Mouse (Mus musculus) liver, postnatal 0 days (tissue): Measurements from ENCODE around the gene H2-DMa. TPM values are rescaled to one million over a fixed set of nuclear protein-coding genes. Genes with fewer than 3 reads are reported as not detected.

Experiments used
- ATAC-seq: fragments of 200-750 bp; cut with Nextera tagmentation; 2 replicates; pipeline ENCODE4 v1.8.0; 2017; ENCODE audit warnings: mild to moderate bottlenecking, moderate library complexity
- DNase-seq: peaks from one replicate; pipeline ENCODE4 v3.0.0-alpha.2; 2016
- H3K27ac ChIP-seq: fragments of 300-500 bp; sonication (generic); 2 replicates; pipeline ENCODE4 v1.5.1; 2014; ENCODE audit warnings: antibody characterized with exemption, moderate library complexity, mild to moderate bottlenecking, low read depth
- H3K27me3 ChIP-seq: fragments of 300-500 bp; sonication (generic); 2 replicates; pipeline ENCODE4 v1.6.1; 2014; ENCODE audit warnings: low read length, control low read depth, mixed read lengths; ENCODE audit not compliant: insufficient read depth
- H3K36me3 ChIP-seq: fragments of 300-500 bp; sonication (generic); replicated peaks from 2 replicates; pipeline ENCODE4 v1.6.1; 2014; ENCODE audit warnings: mild to moderate bottlenecking, control low read depth, low read length, moderate library complexity, mixed read lengths; ENCODE audit not compliant: insufficient read depth
- H3K4me1 ChIP-seq: fragments of 300-500 bp; sonication (generic); 2 replicates; pipeline ENCODE4 v1.6.1; 2014; ENCODE audit warnings: antibody characterized with exemption, mild to moderate bottlenecking, control low read depth; ENCODE audit not compliant: insufficient read depth
- H3K4me2 ChIP-seq: fragments of 300-500 bp; sonication (generic); 2 replicates; pipeline ENCODE4 v1.6.1; 2014; ENCODE audit warnings: low read depth, mild to moderate bottlenecking, low read length, moderate library complexity, mixed read lengths
- H3K4me3 ChIP-seq: fragments of 300-500 bp; sonication (generic); 2 replicates; pipeline ENCODE4 v1.5.1; 2014; ENCODE audit warnings: low read depth, low read length
- H3K9ac ChIP-seq: fragments of 300-500 bp; sonication (generic); replicated peaks from 2 replicates; pipeline ENCODE4 v1.6.1; 2014; ENCODE audit warnings: mild to moderate bottlenecking, moderate library complexity
- H3K9me3 ChIP-seq: fragments of 300-500 bp; sonication (generic); 2 replicates; pipeline ENCODE4 v1.6.1; 2016; ENCODE audit warnings: mild to moderate bottlenecking, control low read depth, low read length, mixed read lengths
- CTCF ChIP-seq: sonication (generic); IDR thresholded peaks from 2 replicates; pipeline ENCODE4 v1.5.1; 2016; ENCODE audit warnings: antibody characterized with exemption, low read depth
- EP300 ChIP-seq: IDR thresholded peaks from 2 replicates; pipeline ENCODE4 v1.6.1; 2016; ENCODE audit warnings: antibody characterized with exemption, low read depth, mild to moderate bottlenecking
- WGBS: fragments of 180-500 bp; shearing (Covaris S2); extraction: QIAGEN DNeasy Blood & Tissue Kit; methylation state at CpG from one replicate; pipeline ENCODE4 v1.1.7; 2014; ENCODE audit not compliant: insufficient replicate concordance; 5-methylcytosine and 5-hydroxymethylcytosine counted together
- polyA plus RNA-seq: library from polyadenylated mRNA; unstranded; fragments of >200 nt; fragmentation: Nextera tagmentation; extraction: Ambion mirVana; gene quantifications from 2 replicates; pipeline ENCODE4 v1.2.1, GENCODE M21; 2015

The H2-DMa gene
- polyA plus RNA-seq, 1 experiment from 2014 or later, result 11.9 TPM

GRCm38 (mm10) chr17:34131911-34132310 is 12.6 kb downstream of the H2-DMa start:
- no peaks in the 10 kb centered on the region for H3K9me3 ChIP-seq
- peaks cover 6% of the 10 kb centered on the region; the same call in 1 of the 2 replicates for H3K27me3 ChIP-seq
- no peak overlapping the region for H3K4me2 ChIP-seq
- H3K4me3 ChIP-seq, result no peak overlapping the region
- no peaks in the 10 kb centered on the region for H3K36me3 ChIP-seq
- ATAC-seq (no peak), DNase-seq (no peak)
- no peak overlapping the region for H3K27ac ChIP-seq
- H3K9ac ChIP-seq, result no peak overlapping the region
- 76% methylated on average over 7 of the region's 7 CpGs for WGBS
- peaks cover 32% of the 10 kb centered on the region for H3K4me1 ChIP-seq
- TF ChIP-seq CTCF, result no peak
- TF ChIP-seq EP300, result no peak

GRCm38 (mm10) chr17:34133289-34133688 is 13.9 kb downstream of the H2-DMa start:
- no peaks in the 10 kb centered on the region for H3K36me3 ChIP-seq
- peaks cover 12% of the 10 kb centered on the region; the same call in 1 of the 2 replicates for H3K27me3 ChIP-seq
- TF ChIP-seq CTCF (peak; percentile 43), EP300 (no peak)
- WGBS, result 76% methylated on average over 11 of the region's 11 CpGs
- ATAC-seq, result no peak
- H3K4me1 ChIP-seq, result peaks cover 22% of the 10 kb centered on the region
- no peak overlapping the region for H3K4me3 ChIP-seq
- no peak overlapping the region for H3K4me2 ChIP-seq
- H3K27ac ChIP-seq, result no peak overlapping the region
- no peak for DNase-seq
- no peak overlapping the region for H3K9ac ChIP-seq
- H3K9me3 ChIP-seq, result no peaks in the 10 kb centered on the region

GRCm38 (mm10) chr17:34134451-34134850 is 15.1 kb downstream of the H2-DMa start:
- H3K9me3 ChIP-seq, result no peaks in the 10 kb centered on the region
- WGBS, result 80% methylated on average over 3 of the region's 3 CpGs
- H3K9ac ChIP-seq, result no peak overlapping the region
- no peak overlapping the region for H3K27ac ChIP-seq
- H3K36me3 ChIP-seq, result no peaks in the 10 kb centered on the region
- no peak for TF ChIP-seq EP300
- no peak for TF ChIP-seq CTCF
- H3K4me1 ChIP-seq, result peaks cover 13% of the 10 kb centered on the region
- DNase-seq (no peak), ATAC-seq (no peak)
- peaks cover 15% of the 10 kb centered on the region for H3K27me3 ChIP-seq
- H3K4me3 ChIP-seq, result no peak overlapping the region
- no peak overlapping the region for H3K4me2 ChIP-seq

- peak overlapping the region; percentile 43 for H3K4me3 ChIP-seq
- H3K36me3 ChIP-seq, result no peaks in the 10 kb centered on the region
- peak; percentile 98 for DNase-seq
- peaks cover 8% of the 10 kb centered on the region; the same call in 1 of the 2 replicates for H3K4me1 ChIP-seq
- no peak overlapping the region for H3K27ac ChIP-seq
- peaks cover 24% of the 10 kb centered on the region for H3K27me3 ChIP-seq
- H3K9me3 ChIP-seq, result no peaks in the 10 kb centered on the region
- no peak for TF ChIP-seq EP300
- TF ChIP-seq CTCF, result peak; percentile 100
- H3K9ac ChIP-seq, result 0 out of 2 replicates have a peak overlapping the region, but pooled peaks have one; percentile 6
- peak overlapping the region; percentile 74 for H3K4me2 ChIP-seq
- peak; percentile 98 for ATAC-seq
- WGBS, result 6% methylated on average over 31 of the region's 31 CpGs
Observed at GRCm38 (mm10) chr17:34135297-34136224, 16.2 kb downstream of the H2-DMa start.

GRCm38 (mm10) chr17:34137601-34138000 is 18.3 kb downstream of the H2-DMa start:
- H3K27ac ChIP-seq, result no peak overlapping the region
- H3K4me2 ChIP-seq, result no peak overlapping the region
- no peaks in the 10 kb centered on the region for H3K36me3 ChIP-seq
- H3K27me3 ChIP-seq, result peaks cover 32% of the 10 kb centered on the region
- no peak for ATAC-seq
- peaks cover 8% of the 10 kb centered on the region; the same call in 1 of the 2 replicates for H3K4me1 ChIP-seq
- no peak overlapping the region for H3K4me3 ChIP-seq
- WGBS, result 63% methylated on average over 7 of the region's 7 CpGs
- no peak for DNase-seq
- H3K9me3 ChIP-seq, result no peaks in the 10 kb centered on the region
- no peak for TF ChIP-seq CTCF
- TF ChIP-seq EP300, result no peak
- no peak overlapping the region for H3K9ac ChIP-seq

GRCm38 (mm10) chr17:34138655-34139054 is 19.3 kb downstream of the H2-DMa start:
- no peak for TF ChIP-seq EP300
- no peak for TF ChIP-seq CTCF
- Histone ChIP-seq H3K27ac (no peak overlapping the region), H3K4me2 (no peak overlapping the region), H3K4me3 (no peak overlapping the region), H3K27me3 (peaks cover 32% of the 10 kb centered on the region), H3K36me3 (no peaks in the 10 kb centered on the region), H3K9me3 (no peaks in the 10 kb centered on the region), H3K9ac (no peak overlapping the region), H3K4me1 (peaks cover 8% of the 10 kb centered on the region; the same call in 1 of the 2 replicates)
- WGBS, result 85% methylated on average over 7 of the region's 7 CpGs
- DNase-seq (no peak), ATAC-seq (no peak)
